Mouse (Mus musculus) CD4-positive, CD25-positive, alpha-beta regulatory T cell, adult 2 months (primary cell): ENCODE results near the gene 0610012G03Rik.

ENCODE experiments used
- DNase-seq: peaks from one replicate; pipeline ENCODE4 v3.0.0-alpha.2; 2012; ENCODE audit warnings: low read depth, low spot score

Gene 0610012G03Rik

GRCm38 (mm10) chr16:31932840-31933697 is 15.2 kb downstream of the 0610012G03Rik start:
- DNase-seq, result peak; percentile 87

GRCm38 (mm10) chr16:31932255-31932654 is 16.0 kb downstream of the 0610012G03Rik start:
- no peak for DNase-seq

- DNase-seq, result peak; percentile 70
Observed at GRCm38 (mm10) chr16:31931330-31931729, 17.0 kb downstream of the 0610012G03Rik start.

GRCm38 (mm10) chr16:31927412-31927811 is 20.9 kb downstream of the 0610012G03Rik start:
- DNase-seq, result no peak

GRCm38 (mm10) chr16:31926547-31927182 is 21.6 kb downstream of the 0610012G03Rik start:
- peak; percentile 59 for DNase-seq

- no peak for DNase-seq
Observed at GRCm38 (mm10) chr16:31926091-31926490, 22.2 kb downstream of the 0610012G03Rik start.

GRCm38 (mm10) chr16:31924368-31924767 is 23.9 kb downstream of the 0610012G03Rik start:
- DNase-seq, result no peak

- peak; percentile 85 for DNase-seq
Observed at GRCm38 (mm10) chr16:31918248-31918724, 30.0 kb downstream of the 0610012G03Rik start.

GRCm38 (mm10) chr16:31917776-31918175 is 30.5 kb downstream of the 0610012G03Rik start:
- no peak for DNase-seq

- DNase-seq, result no peak
Observed at GRCm38 (mm10) chr16:31910281-31910847, 37.9 kb downstream of the 0610012G03Rik start.

GRCm38 (mm10) chr16:31908959-31909358 is 39.3 kb downstream of the 0610012G03Rik start:
- DNase-seq, result no peak

- no peak for DNase-seq
Observed at GRCm38 (mm10) chr16:31906896-31907295, 41.4 kb downstream of the 0610012G03Rik start.

- DNase-seq, result no peak
Observed at GRCm38 (mm10) chr16:31905891-31906825, 42.1 kb downstream of the 0610012G03Rik start.

- peak; percentile 43 for DNase-seq
Observed at GRCm38 (mm10) chr16:31905331-31905730, 43.0 kb downstream of the 0610012G03Rik start.

- no peak for DNase-seq
Observed at GRCm38 (mm10) chr16:31903239-31903638, 45.1 kb downstream of the 0610012G03Rik start.

GRCm38 (mm10) chr16:31901886-31902285 is 46.4 kb downstream of the 0610012G03Rik start:
- DNase-seq, result no peak

GRCm38 (mm10) chr16:31898546-31899326 is 49.6 kb downstream of the 0610012G03Rik start:
- no peak for DNase-seq
